Mouse (Mus musculus): ENCODE data around the gene Dld.

DNA sequence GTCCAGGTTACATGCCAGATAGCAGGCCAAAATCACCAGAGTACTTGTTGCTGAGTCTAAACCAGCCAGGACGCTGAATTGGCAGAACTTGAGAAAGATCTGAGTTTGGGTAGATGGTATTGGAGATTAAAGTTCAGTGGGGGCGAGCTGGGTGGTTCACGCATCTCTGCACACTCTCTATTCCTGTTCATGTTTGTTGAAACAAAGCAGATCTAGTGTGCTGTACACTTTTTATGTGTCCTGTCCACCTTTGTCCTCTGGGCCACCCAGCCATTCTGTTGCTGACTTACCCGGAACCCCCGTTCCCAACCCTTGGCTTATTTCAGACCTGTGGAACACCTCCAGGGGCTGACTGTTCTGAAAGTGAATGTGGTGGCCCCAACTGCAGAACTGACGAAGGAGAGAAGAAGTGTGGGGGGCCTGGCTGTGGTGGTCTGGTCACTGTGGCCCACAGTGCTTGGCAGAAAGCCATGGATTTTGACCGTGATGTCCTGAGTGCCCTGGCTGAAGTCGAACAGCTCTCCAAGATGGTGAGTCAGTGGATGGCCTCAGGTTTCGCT lies 28.0 kb downstream of the Dld start:
- TF ChIP-seq POLR2A (IDR thresholded peaks at IDR 0.05; ENCODE audit: low read depth, low read length) (no peak), CTCF (IDR thresholded peaks at IDR 0.05; ENCODE audit: extremely low read depth, insufficient read length, insufficient replicate concordance, low read depth, low read length) (no peak)
